Mouse (Mus musculus) MEL (cell line): ENCODE measurements at regions not wholly inside any gene's neighbourhood (a gene's known extent, or its start where the extent isn't known, plus 50 kb on each side); places are given as distances from the start of the nearest gene placed in this dataset.

Experiments used
- CTCF ChIP-seq, 3 experiments: IDR thresholded peaks in 2 of 3; conservative IDR thresholded peaks in 1 of 3; 2 replicates each; pipeline ENCODE4 v1.5.1; 2011 to 2012; ENCODE audit warnings: low read length in 3 of 3, low read depth in 2 of 3, mild to moderate bottlenecking in 2 of 3, improper control_type of control experiment in 1 of 3, inconsistent platforms in 1 of 3, mixed read lengths in 1 of 3, moderate library complexity in 1 of 3; ENCODE audit not compliant: control insufficient read depth in 1 of 3, insufficient read depth in 1 of 3, poor library complexity in 1 of 3, severe bottlenecking in 1 of 3
- E2F4 ChIP-seq: IDR thresholded peaks from 2 replicates; pipeline ENCODE4 v1.6.1; 2011; ENCODE audit warnings: low read depth, low read length, improper control_type of control experiment, borderline replicate concordance
- EP300 ChIP-seq, 2 experiments: IDR thresholded peaks; 2 replicates each; pipeline ENCODE4 v1.6.1; 2011; ENCODE audit warnings: improper control_type of control experiment in 2 of 2, low read length in 2 of 2, low read depth in 1 of 2, mild to moderate bottlenecking in 1 of 2
- ETS1 ChIP-seq: IDR thresholded peaks from 2 replicates; pipeline ENCODE4 v1.6.1; 2012; ENCODE audit warnings: low read depth, mild to moderate bottlenecking, inconsistent platforms, low read length, improper control_type of control experiment, moderate library complexity
- GATA1 ChIP-seq: IDR thresholded peaks from 2 replicates; pipeline ENCODE4 v1.6.1; 2011; ENCODE audit warnings: low read depth, low read length, improper control_type of control experiment
- MAFK ChIP-seq: IDR thresholded peaks from 2 replicates; pipeline ENCODE4 v1.6.1; 2011; ENCODE audit warnings: low read depth, mild to moderate bottlenecking, low read length, improper control_type of control experiment, borderline replicate concordance
- MYC ChIP-seq: IDR thresholded peaks from 2 replicates; pipeline ENCODE4 v1.6.1; 2011; ENCODE audit warnings: low read depth, mild to moderate bottlenecking, low read length, improper control_type of control experiment, moderate library complexity
- NELFE ChIP-seq: IDR thresholded peaks from 2 replicates; pipeline ENCODE4 v1.6.1; 2011; ENCODE audit warnings: low read depth, low read length, improper control_type of control experiment
- POLR2A ChIP-seq, 2 experiments: IDR thresholded peaks; 2 replicates each; pipeline ENCODE4 v1.6.1; 2011 to 2012; ENCODE audit warnings: low read length in 2 of 2, mild to moderate bottlenecking in 2 of 2, control low read depth in 1 of 2, improper control_type of control experiment in 1 of 2, low read depth in 1 of 2, moderate library complexity in 1 of 2; ENCODE audit not compliant: control insufficient read depth in 1 of 2, insufficient read depth in 1 of 2, poor library complexity in 1 of 2
- RAD21 ChIP-seq: IDR thresholded peaks from 2 replicates; pipeline ENCODE4 v1.6.1; 2011; ENCODE audit warnings: mild to moderate bottlenecking, low read depth, low read length, improper control_type of control experiment
- RCOR1 ChIP-seq: IDR thresholded peaks from 2 replicates; pipeline ENCODE4 v1.6.1; 2012; ENCODE audit warnings: low read depth, mild to moderate bottlenecking, inconsistent platforms, low read length, improper control_type of control experiment
- TCF12 ChIP-seq: IDR thresholded peaks from 2 replicates; pipeline ENCODE4 v1.6.1; 2014; ENCODE audit warnings: low read depth, mild to moderate bottlenecking, inconsistent platforms, low read length, improper control_type of control experiment, moderate library complexity
- USF1 ChIP-seq: IDR thresholded peaks from 2 replicates; pipeline ENCODE4 v1.6.1; 2014; ENCODE audit warnings: low read depth, mild to moderate bottlenecking, inconsistent platforms, low read length, improper control_type of control experiment, moderate library complexity

DNA sequence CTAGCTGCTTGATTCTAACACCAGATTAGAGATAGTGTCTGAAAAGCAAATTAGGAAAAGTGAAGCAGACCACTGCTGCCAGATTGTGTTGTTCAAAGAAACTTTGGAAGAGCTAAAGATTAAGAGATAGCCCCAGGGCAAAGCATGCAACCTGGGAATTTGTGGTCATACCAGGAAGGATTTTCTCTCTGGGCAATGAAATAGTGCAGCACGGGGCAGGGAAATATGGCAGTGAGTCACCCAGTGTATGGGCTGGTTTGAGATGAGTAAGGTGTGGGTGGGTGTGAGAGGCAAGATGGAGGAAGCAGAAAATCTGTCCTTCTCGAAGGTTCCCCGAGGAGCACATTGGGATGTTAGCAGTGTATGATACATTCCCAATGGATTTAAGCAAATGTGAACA is 155.9 kb upstream of the Cdkn2b start:
- TF ChIP-seq E2F4 (no peak), EP300 (IDR thresholded peaks at IDR 0.05; ENCODE audit: low read depth in 1 of 2, low read length in 2 of 2) (no peak), TCF12 (no peak), GATA1 (no peak), CTCF (IDR thresholded peaks at IDR 0.05 in 2 of 3, conservative IDR thresholded peaks at IDR 0.05 in 1 of 3; ENCODE audit: control insufficient read depth in 1 of 3, insufficient read depth in 1 of 3, low read depth in 2 of 3, low read length in 3 of 3, poor library complexity in 1 of 3, severe bottlenecking in 1 of 3) (no peak), POLR2A (IDR thresholded peaks at IDR 0.05; ENCODE audit: control insufficient read depth in 1 of 2, insufficient read depth in 1 of 2, low read depth in 1 of 2, low read length in 2 of 2, poor library complexity in 1 of 2) (no peak), MYC (no peak), MAFK (no peak), RAD21 (no peak), RCOR1 (no peak), ETS1 (no peak), NELFE (no peak), USF1 (no peak)
